Mouse (Mus musculus): ENCODE measurements at regions not wholly inside any gene's neighbourhood (a gene's known extent, or its start where the extent isn't known, plus 50 kb on each side); places are given as distances from the start of the nearest gene placed in this dataset.

DNA sequence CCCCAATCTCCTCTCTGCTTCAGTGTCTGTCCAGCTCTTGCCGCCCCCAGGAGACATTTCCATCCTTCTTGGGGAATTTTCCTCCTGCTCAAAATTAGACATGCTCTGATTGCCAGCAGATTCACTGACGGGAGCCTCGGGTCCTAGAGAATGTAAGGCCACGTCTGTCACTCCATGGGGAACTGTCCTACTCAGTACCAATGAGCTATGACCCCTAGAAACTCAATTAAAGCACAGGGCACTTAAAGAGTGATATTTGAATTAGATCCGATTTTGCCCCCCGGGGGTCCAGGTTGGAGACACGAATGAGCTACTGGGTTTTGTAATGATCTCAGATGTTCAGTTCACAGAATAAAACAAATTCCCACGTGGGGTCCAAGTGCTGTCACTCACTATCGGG lies 263.8 kb upstream of the Sulf2 start:
- TF ChIP-seq CTCF (IDR thresholded peaks at IDR 0.05; ENCODE audit: insufficient read depth, low read length) (no peak), POLR2A (IDR thresholded peaks at IDR 0.05; ENCODE audit: borderline replicate concordance, extremely low read depth, low read depth, low read length) (no peak)
